Mouse (Mus musculus) MEL (cell line): ENCODE measurements at regions not wholly inside any gene's neighbourhood (a gene's known extent, or its start where the extent isn't known, plus 50 kb on each side); places are given as distances from the start of the nearest gene placed in this dataset.
A peak's percentile ranks its signal among the peaks of the same experiment; 100 is the strongest.

ENCODE experiments used
- DNase-seq: peaks from one replicate; pipeline ENCODE4 v3.0.0; 2011; ENCODE audit warnings: low read depth, low spot score
- H3K27ac ChIP-seq: 2 replicates; pipeline ENCODE4 v1.5.1; 2012; ENCODE audit warnings: low read depth, mild to moderate bottlenecking, control low read depth, low read length, moderate library complexity; ENCODE audit not compliant: control insufficient read depth
- H3K27me3 ChIP-seq, 2 experiments: fragments of 150-350 bp in 1 of 2; sonication (generic) in 1 of 2; 2 replicates each; pipeline ENCODE4 v1.6.1; 2012; ENCODE audit warnings: low read length in 2 of 2, mild to moderate bottlenecking in 2 of 2, improper control_type of control experiment in 1 of 2, moderate library complexity in 1 of 2; ENCODE audit not compliant: insufficient read depth in 2 of 2, control insufficient read depth in 1 of 2
- H3K36me3 ChIP-seq, 2 experiments: 2 replicates each; pipeline ENCODE4 v1.6.1; 2012 to 2014; ENCODE audit warnings: low read length in 2 of 2, improper control_type of control experiment in 1 of 2, inconsistent platforms in 1 of 2, mild to moderate bottlenecking in 1 of 2; ENCODE audit not compliant: insufficient read depth in 2 of 2, control insufficient read depth in 1 of 2
- H3K4me1 ChIP-seq, 2 experiments: fragments of 150-350 bp in 1 of 2; sonication (generic) in 1 of 2; 2 replicates each; pipeline ENCODE4 v1.6.1; 2012; ENCODE audit warnings: low read length in 2 of 2, improper control_type of control experiment in 1 of 2, mild to moderate bottlenecking in 1 of 2; ENCODE audit not compliant: insufficient read depth in 2 of 2, control insufficient read depth in 1 of 2
- H3K4me3 ChIP-seq, 2 experiments: fragments of 150-350 bp in 1 of 2; sonication (generic) in 1 of 2; 2 replicates each; pipeline ENCODE4 v1.5.1; 2012; ENCODE audit warnings: low read depth in 2 of 2, low read length in 2 of 2, mild to moderate bottlenecking in 2 of 2, moderate library complexity in 2 of 2, control low read depth in 1 of 2, improper control_type of control experiment in 1 of 2; ENCODE audit not compliant: control insufficient read depth in 1 of 2, insufficient read depth in 1 of 2
- H3K79me2 ChIP-seq: 2 replicates; pipeline ENCODE4 v1.6.1; 2012; ENCODE audit warnings: mild to moderate bottlenecking, low read length, moderate library complexity; ENCODE audit not compliant: control insufficient read depth, poor library complexity, insufficient read depth
- H3K9ac ChIP-seq: 2 replicates; pipeline ENCODE4 v1.6.1; 2012; ENCODE audit warnings: low read depth, mild to moderate bottlenecking, control low read depth, low read length, moderate library complexity; ENCODE audit not compliant: control insufficient read depth, poor library complexity, severe bottlenecking
- H3K9me3 ChIP-seq: fragments of 150-350 bp; sonication (generic); replicated peaks from 2 replicates; pipeline ENCODE4 v1.6.1; 2012; ENCODE audit warnings: mild to moderate bottlenecking, low read length, improper control_type of control experiment, moderate library complexity; ENCODE audit not compliant: insufficient read depth
- BHLHE40 ChIP-seq: IDR thresholded peaks from 2 replicates; pipeline ENCODE4 v1.6.1; 2012; ENCODE audit warnings: low read depth, mild to moderate bottlenecking, inconsistent platforms, low read length, improper control_type of control experiment, borderline replicate concordance
- CHD1 ChIP-seq: IDR thresholded peaks from 2 replicates; pipeline ENCODE4 v1.6.1; 2012; ENCODE audit warnings: low read depth, mild to moderate bottlenecking, inconsistent platforms, low read length, improper control_type of control experiment
- CTCF ChIP-seq, 3 experiments: IDR thresholded peaks in 2 of 3; conservative IDR thresholded peaks in 1 of 3; 2 replicates each; pipeline ENCODE4 v1.5.1; 2011 to 2012; ENCODE audit warnings: low read length in 3 of 3, low read depth in 2 of 3, mild to moderate bottlenecking in 2 of 3, improper control_type of control experiment in 1 of 3, inconsistent platforms in 1 of 3, mixed read lengths in 1 of 3, moderate library complexity in 1 of 3; ENCODE audit not compliant: control insufficient read depth in 1 of 3, insufficient read depth in 1 of 3, poor library complexity in 1 of 3, severe bottlenecking in 1 of 3
- E2F4 ChIP-seq: IDR thresholded peaks from 2 replicates; pipeline ENCODE4 v1.6.1; 2011; ENCODE audit warnings: low read depth, low read length, improper control_type of control experiment, borderline replicate concordance
- HCFC1 ChIP-seq: IDR thresholded peaks from 2 replicates; pipeline ENCODE4 v1.6.1; 2012; ENCODE audit warnings: low read depth, mild to moderate bottlenecking, inconsistent platforms, low read length, improper control_type of control experiment, moderate library complexity
- KAT2A ChIP-seq: conservative IDR thresholded peaks from 2 replicates; pipeline ENCODE4 v1.6.1; 2012; ENCODE audit warnings: low read depth, low read length, improper control_type of control experiment, inconsistent platforms
- MAFK ChIP-seq: IDR thresholded peaks from 2 replicates; pipeline ENCODE4 v1.6.1; 2011; ENCODE audit warnings: low read depth, mild to moderate bottlenecking, low read length, improper control_type of control experiment, borderline replicate concordance
- MAX ChIP-seq: IDR thresholded peaks from 2 replicates; pipeline ENCODE4 v1.6.1; 2011; ENCODE audit warnings: low read length, improper control_type of control experiment
- MEF2A ChIP-seq: IDR thresholded peaks from 2 replicates; pipeline ENCODE4 v1.6.1; 2014; ENCODE audit warnings: low read depth, mild to moderate bottlenecking, inconsistent platforms, low read length, improper control_type of control experiment; ENCODE audit not compliant: poor library complexity, insufficient replicate concordance, severe bottlenecking; ENCODE audit errors: extremely low read depth
- MYC ChIP-seq: IDR thresholded peaks from 2 replicates; pipeline ENCODE4 v1.6.1; 2011; ENCODE audit warnings: low read depth, mild to moderate bottlenecking, low read length, improper control_type of control experiment, moderate library complexity
- NRF1 ChIP-seq: IDR thresholded peaks from 2 replicates; pipeline ENCODE4 v1.6.1; 2014; ENCODE audit warnings: low read depth, mild to moderate bottlenecking, inconsistent platforms, low read length, improper control_type of control experiment, moderate library complexity; ENCODE audit not compliant: poor library complexity, insufficient read depth, severe bottlenecking
- POLR2A ChIP-seq, 2 experiments: IDR thresholded peaks; 2 replicates each; pipeline ENCODE4 v1.6.1; 2011 to 2012; ENCODE audit warnings: low read length in 2 of 2, mild to moderate bottlenecking in 2 of 2, control low read depth in 1 of 2, improper control_type of control experiment in 1 of 2, low read depth in 1 of 2, moderate library complexity in 1 of 2; ENCODE audit not compliant: control insufficient read depth in 1 of 2, insufficient read depth in 1 of 2, poor library complexity in 1 of 2
- POLR2AphosphoS5 ChIP-seq: IDR thresholded peaks from 2 replicates; pipeline ENCODE4 v1.6.1; 2012; ENCODE audit warnings: low read depth, borderline replicate concordance, mild to moderate bottlenecking, inconsistent platforms, low read length, moderate library complexity, mixed read lengths
- RAD21 ChIP-seq: IDR thresholded peaks from 2 replicates; pipeline ENCODE4 v1.6.1; 2011; ENCODE audit warnings: mild to moderate bottlenecking, low read depth, low read length, improper control_type of control experiment
- RCOR1 ChIP-seq: IDR thresholded peaks from 2 replicates; pipeline ENCODE4 v1.6.1; 2012; ENCODE audit warnings: low read depth, mild to moderate bottlenecking, inconsistent platforms, low read length, improper control_type of control experiment
- TBP ChIP-seq: IDR thresholded peaks from 2 replicates; pipeline ENCODE4 v1.8.0; 2011; ENCODE audit warnings: low read depth, low read length, improper control_type of control experiment
- USF1 ChIP-seq: IDR thresholded peaks from 2 replicates; pipeline ENCODE4 v1.6.1; 2014; ENCODE audit warnings: low read depth, mild to moderate bottlenecking, inconsistent platforms, low read length, improper control_type of control experiment, moderate library complexity
- USF2 ChIP-seq, 2 experiments: IDR thresholded peaks; 2 replicates each; pipeline ENCODE4 v1.6.1; 2011 to 2012; ENCODE audit warnings: improper control_type of control experiment in 2 of 2, low read length in 2 of 2, borderline replicate concordance in 1 of 2, inconsistent platforms in 1 of 2, low read depth in 1 of 2, mild to moderate bottlenecking in 1 of 2; ENCODE audit not compliant: insufficient read depth in 1 of 2
- ZKSCAN1 ChIP-seq: IDR thresholded peaks from 2 replicates; pipeline ENCODE4 v1.6.1; 2012; ENCODE audit warnings: low read depth, mild to moderate bottlenecking, inconsistent platforms, low read length, improper control_type of control experiment, moderate library complexity
- ZNF384 ChIP-seq: IDR thresholded peaks from 2 replicates; pipeline ENCODE4 v1.6.1; 2012; ENCODE audit warnings: low read depth, mild to moderate bottlenecking, inconsistent platforms, low read length, improper control_type of control experiment

GRCm38 (mm10) chr17:61159437-61159836 is 1721.7 kb downstream of the Efna5 start:
- DNase-seq, result no peak
- Histone ChIP-seq H3K27ac (no peak overlapping the region), H3K9me3 (no peaks in the 10 kb centered on the region), H3K4me3 (no peak overlapping the region), H3K36me3 (no peaks in the 10 kb centered on the region), H3K27me3 (no peaks in the 10 kb centered on the region), H3K4me1 (no peaks in the 10 kb centered on the region), H3K79me2 (no peaks in the 10 kb centered on the region), H3K9ac (no peak overlapping the region)
- TF ChIP-seq CHD1 (no peak), USF2 (IDR thresholded peaks at IDR 0.05; ENCODE audit: borderline replicate concordance in 1 of 2, insufficient read depth in 1 of 2, low read depth in 1 of 2, low read length in 2 of 2) (no peak), MAFK (no peak), E2F4 (no peak), MAX (no peak), KAT2A (no peak), CTCF (IDR thresholded peaks at IDR 0.05 in 2 of 3, conservative IDR thresholded peaks at IDR 0.05 in 1 of 3; ENCODE audit: control insufficient read depth in 1 of 3, insufficient read depth in 1 of 3, low read depth in 2 of 3, low read length in 3 of 3, poor library complexity in 1 of 3, severe bottlenecking in 1 of 3) (no peak), NRF1 (no peak), BHLHE40 (no peak), HCFC1 (no peak), POLR2A (IDR thresholded peaks at IDR 0.05; ENCODE audit: control insufficient read depth in 1 of 2, insufficient read depth in 1 of 2, low read depth in 1 of 2, low read length in 2 of 2, poor library complexity in 1 of 2) (no peak), RCOR1 (no peak), MYC (no peak), USF1 (no peak), MEF2A (no peak), POLR2AphosphoS5 (no peak), TBP (no peak), ZKSCAN1 (no peak)

DNA sequence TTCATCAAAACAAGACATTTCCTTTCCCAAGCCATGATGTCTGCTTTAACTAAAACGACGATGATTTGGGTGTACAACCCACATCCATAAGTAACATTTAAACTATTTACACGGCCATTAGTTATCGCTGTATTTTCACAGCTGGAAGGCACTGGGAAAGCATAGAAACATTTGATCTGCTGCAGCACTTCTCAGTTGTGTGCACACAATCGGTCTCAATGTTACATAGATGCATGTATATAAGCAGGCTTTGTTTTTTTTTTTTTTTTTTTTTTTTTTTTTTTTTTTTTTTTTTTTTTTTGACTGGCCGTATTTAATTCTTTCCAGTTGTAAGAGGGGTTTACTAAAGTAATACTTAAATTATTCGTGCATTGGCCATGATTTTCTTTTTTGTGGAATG is 1744.1 kb downstream of the Efna5 start:
- H3K9ac ChIP-seq, result no peak overlapping the region
- no peak for TF ChIP-seq E2F4
- TF ChIP-seq ZNF384, result peak; percentile 50
- TF ChIP-seq RAD21, result no peak
- no peak for TF ChIP-seq POLR2A (IDR thresholded peaks at IDR 0.05; ENCODE audit: control insufficient read depth in 1 of 2, insufficient read depth in 1 of 2, low read depth in 1 of 2, low read length in 2 of 2, poor library complexity in 1 of 2)
- no peak for TF ChIP-seq MYC
- no peak for TF ChIP-seq MAX
- TF ChIP-seq, all 39 proteins: peak for 1
- Histone ChIP-seq H3K4me3 (no peak overlapping the region), H3K4me1 (no peaks in the 10 kb centered on the region), H3K9me3 (no peaks in the 10 kb centered on the region), H3K27ac (no peak overlapping the region), H3K36me3 (no peaks in the 10 kb centered on the region), H3K79me2 (no peaks in the 10 kb centered on the region), H3K27me3 (no peaks in the 10 kb centered on the region)
- no peak for DNase-seq
